Mouse (Mus musculus) WW6 (cell line): ENCODE data around the gene Ltb.

Source experiments
- DNase-seq: peaks from one replicate; pipeline ENCODE4 v3.0.0-alpha.2; 2013; ENCODE audit warnings: low read depth, low spot score

Gene Ltb

DNA sequence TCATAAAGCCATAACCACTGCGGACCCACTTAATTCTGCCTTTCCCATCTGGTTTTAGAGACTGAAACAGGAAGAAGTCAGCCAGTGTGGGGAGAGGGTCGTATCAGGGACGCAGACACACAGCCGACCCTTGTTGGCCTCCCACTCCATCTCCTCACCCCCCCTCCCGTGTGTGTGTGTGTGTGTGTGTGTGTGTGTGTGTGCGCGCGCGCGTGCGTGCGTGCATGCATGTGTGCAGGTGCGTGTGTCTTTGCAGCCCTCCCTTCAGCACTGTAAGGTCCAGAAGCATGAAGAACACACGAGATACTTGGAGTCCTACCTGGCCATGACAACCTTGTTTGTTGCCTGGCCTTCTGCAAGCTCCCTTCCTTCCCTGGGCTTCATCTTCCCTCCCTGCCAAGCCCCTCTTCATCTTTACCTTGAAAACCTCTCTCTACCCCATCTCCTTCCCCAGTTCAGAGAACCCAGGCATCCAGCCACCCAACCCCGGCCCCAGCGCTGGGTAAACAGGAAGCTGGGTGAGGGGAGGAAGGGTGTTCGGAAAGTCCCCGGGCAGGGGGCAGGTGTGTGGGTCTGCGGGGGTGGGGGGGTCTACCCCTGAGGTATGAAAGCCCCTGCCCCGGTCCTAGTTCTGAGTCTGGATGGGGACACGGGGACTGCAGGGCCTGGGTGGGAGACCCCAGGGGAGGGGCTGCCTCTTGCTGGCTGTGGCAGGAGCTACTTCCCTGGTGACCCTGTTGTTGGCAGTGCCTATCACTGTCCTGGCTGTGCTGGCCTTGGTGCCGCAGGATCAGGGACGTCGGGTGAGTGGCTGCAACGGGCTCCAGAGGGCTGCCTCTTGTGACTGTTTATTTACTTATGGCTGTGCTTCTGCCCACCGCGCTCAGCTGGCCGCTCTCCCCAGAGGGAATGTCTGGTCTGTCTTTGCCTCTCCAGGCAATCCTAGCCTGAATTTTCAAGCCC, at the start of gene Ltb:
Gene Ltb, plus strand, starts transcription at position 559 of the 963 bp plus-strand sequence.
- no peak for DNase-seq

DNA sequence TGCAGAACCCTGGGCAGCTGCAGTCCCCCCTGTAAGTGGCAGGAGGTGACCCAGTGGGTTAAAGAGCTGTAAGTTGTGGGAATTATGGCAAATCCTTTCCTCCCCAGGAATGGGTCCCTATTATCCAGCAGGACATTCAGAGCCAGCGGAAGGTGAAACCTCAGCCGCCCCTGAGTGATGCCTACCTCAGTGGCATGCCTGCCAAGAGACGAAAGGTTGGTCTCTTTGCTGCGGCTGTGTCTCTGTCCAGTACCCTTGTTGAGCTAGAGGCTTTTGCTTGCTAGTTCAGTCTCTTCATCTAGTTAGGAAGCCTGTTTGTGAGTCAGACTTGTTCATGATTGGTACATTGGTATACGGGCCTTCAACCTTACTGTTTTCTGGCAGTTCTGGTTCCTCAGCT, 48.1 kb upstream of the Ltb start:
- no peak for DNase-seq

DNA sequence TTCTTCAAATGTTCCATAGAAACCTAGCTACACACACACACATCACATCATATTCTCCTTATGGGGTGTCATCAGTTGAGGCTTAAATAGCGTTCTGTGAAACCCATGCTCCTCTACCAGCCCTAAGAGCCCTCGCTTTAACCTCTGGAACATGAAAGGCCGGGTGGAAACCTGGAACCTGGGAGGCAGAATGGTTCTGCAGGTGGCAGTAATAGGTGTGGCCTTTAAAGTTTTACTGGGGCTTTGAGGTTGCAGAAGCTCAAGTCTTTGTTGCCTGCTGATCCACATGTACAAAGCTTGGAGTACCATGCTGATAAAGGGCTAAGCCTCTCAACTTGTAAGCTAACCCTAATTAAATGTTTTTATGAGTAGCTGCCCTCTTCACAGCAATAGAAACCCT, 46.9 kb upstream of the Ltb start:
- no peak for DNase-seq

DNA sequence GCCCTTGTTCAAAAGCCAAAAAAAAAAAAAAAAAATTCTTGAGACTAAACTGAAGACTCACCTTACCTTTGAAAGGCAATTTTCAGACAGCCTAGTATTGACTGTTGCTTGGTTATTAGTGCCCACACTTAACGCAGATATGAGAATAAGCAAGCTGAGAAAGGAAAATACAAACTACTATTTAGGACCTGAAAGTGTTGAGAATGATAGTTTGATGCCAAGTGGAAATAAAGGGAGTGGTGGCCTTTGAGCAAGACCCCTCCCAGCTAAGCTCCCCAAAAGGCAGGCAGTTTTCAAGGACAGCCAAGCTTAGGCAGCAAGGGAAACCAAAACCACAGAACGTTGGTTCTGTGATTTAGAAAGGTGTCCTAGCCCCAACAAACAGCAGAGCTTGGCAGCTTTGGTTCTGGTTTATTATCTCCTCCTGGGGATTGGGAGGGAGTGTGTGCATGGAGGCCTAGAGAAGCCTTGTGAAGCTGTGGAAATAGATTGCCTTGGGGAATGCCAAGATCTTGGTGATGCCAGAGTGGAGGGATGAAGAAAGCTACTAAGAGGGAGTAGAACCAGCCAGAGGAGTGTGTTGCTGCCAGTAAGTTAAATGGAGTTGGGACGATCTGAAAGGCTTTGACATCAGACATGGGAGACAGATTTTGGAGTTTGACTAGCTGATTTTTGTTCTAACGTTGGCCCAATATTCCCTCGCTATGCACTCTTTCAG, 46.2 kb upstream of the Ltb start:
- no peak for DNase-seq

DNA sequence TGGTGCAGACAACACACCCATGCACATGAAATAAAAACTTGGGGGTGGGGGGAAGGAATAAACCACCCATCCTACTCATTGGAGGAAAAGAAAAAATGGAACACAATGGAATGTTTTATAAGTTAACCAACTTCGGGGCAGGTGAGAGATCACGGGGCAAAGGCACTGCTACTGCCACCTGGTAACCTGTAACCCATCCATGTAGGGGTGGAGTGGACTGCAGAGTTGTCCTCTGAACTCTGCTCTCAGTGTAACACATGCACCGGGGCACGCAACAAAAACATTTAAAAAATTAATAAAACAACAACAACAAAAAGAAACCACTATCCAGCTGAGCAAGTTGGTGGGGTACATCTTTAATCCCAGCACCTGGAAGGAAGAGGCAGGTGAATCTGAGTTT, 42.1 kb upstream of the Ltb start:
- DNase-seq, result no peak

DNA sequence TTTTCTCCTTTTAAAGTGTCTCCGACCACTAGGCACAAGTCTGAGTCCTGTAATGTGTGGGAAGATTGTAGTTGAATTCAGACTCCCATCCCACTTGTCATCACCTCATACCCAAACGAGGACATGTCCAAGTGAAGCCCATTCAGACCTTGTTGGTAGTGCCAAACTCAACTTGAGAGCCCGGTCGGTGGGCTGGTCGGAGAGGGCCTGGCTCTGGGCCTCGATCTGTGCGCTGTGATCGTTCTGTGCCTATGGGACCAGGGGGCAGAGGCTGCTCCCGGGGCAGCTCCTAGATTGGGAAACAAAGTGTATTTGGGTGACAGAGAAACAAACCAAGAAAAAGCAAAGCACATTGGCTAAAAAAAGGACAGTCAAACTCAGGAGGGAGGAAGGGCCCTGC, 41.2 kb upstream of the Ltb start:
- DNase-seq, result no peak

DNA sequence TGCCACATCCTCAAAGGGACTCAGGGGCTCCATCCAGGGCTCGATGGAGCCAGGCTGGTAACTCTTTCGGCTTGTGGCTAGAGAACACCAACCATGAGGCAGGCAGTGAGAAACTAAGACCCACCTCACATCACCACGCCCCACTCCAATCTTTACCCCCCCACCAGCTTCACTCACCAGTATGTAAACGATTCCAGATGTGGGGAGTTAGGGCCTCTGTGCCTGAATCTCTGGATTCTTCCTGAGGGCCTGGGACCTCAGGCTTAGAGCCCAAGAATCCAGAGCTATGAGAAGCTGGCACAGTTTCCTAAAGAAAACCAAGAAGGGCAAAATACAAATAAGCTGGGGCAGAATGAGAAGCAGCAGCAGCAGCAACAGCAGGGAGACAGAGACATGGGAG, 40.3 kb upstream of the Ltb start:
- DNase-seq, result no peak

DNA sequence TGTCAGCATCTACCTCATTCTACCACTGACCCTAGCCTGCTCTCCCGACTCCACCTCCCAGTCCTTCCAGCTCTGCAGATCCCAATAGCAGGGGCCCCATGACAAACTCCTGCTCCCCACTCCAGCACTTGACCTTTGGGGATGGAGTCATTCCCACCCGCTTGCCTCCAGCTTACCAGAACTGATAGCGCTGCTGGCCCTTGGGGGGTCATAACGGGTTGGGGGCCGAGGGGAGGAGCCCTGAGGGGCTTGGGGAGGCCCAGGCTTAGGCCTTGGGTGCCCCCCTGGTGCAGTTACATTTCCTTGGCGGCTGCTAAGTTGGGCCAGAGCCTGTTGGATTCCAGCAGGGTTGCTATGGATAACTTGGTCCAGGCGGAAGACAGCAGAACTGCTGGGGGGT, 39.6 kb upstream of the Ltb start:
- DNase-seq, result no peak

DNA sequence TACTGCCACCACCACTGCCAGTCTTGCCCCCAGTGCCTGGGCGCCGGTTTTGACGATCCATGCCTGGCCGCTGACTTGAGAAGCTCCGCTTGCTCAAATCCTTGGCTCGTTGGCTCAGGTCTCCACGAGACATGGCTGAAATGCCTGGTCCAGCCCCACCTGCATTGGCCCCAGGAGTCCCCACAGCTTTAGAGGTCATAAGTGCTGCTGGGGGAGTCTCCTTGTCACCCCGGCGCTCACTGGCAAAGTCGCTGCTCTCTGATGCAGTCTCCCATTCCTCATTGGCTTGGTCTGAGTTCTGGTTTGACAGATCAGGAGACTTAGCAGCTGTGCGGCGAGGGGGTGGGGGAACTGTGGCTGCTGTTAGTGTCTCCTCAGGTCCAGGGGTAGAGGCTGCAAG, 38.8 kb upstream of the Ltb start:
- DNase-seq, result no peak

DNA sequence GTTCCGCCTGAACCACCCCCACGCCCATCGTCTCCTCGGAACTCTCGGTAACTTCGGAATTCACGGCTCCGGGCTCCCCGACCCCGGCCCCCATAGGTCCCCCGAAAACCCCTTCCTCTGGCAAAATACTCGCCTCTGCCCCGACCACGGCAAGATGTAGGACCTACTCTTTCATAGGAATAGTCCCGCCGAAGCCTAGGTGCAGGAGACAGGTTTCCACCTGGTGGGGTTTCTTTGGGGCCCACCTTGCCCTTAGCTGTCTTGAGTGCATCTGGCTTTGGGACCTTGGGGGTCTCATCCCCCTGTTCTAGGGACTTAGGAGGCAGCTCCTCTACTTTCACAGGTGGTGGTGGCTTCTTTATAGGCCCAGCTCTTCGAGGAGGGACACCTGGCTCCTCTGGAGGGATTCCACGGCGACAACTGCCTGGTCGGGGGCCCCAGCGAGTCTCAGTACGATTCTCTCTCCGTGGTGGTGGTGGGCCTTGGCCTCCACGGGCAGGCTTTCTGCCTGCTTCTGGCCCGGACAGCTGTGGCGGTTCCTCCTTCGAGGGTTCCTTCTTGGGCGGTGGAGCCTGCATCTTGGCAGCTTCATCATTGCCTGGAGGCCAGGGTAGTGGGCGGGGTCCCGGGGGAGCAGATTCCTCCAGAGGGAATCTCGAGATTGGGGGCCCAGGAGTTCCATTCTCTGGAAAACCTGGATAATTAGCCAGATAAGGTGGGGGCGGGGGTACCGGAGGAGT, 37.6 kb upstream of the Ltb start:
- no peak for DNase-seq

DNA sequence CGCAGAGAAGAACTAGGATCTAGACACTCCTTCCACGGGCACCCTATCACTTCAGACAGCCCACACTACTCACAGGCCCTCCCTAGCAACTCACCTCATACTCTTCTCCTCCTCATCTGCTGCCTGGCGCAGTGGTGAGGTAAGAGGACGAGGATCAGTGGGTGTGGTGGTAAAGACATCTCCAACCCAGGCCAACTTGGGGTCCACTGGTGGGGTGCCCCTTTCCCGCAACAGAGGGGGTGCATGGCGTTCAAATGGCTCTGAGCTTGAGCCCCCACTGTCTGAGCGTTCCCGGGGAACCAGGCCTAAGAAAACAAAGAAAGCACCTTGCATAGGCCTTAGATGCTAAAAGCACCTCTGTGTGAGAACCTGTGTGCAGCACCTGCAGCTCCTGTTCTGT, 37.0 kb upstream of the Ltb start:
- no peak for DNase-seq

DNA sequence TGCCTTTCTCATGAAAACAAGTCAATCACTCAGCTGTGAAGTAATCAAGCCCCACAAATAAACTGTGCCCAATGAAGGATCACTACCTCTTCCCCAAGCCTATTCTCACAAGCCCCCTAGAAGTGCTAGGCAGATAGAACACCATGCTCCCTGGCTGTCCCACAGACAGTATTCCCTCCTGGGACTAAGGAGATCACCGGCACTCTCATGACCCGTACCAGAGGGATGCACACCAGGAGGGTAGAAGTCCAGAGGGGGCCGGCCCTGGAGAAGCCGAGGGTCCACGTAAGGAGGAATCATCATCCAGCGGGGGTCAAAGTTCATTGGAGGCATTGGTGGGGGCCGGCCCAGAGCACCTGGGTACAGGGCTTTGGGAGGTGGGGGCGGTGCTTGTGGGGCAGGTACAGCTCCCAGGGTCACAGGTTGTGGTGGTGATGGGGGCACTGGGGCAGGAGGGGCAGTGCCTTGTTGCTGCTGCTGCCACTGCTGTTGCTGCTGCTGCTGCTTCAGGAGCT, 36.5 kb upstream of the Ltb start:
- no peak for DNase-seq

DNA sequence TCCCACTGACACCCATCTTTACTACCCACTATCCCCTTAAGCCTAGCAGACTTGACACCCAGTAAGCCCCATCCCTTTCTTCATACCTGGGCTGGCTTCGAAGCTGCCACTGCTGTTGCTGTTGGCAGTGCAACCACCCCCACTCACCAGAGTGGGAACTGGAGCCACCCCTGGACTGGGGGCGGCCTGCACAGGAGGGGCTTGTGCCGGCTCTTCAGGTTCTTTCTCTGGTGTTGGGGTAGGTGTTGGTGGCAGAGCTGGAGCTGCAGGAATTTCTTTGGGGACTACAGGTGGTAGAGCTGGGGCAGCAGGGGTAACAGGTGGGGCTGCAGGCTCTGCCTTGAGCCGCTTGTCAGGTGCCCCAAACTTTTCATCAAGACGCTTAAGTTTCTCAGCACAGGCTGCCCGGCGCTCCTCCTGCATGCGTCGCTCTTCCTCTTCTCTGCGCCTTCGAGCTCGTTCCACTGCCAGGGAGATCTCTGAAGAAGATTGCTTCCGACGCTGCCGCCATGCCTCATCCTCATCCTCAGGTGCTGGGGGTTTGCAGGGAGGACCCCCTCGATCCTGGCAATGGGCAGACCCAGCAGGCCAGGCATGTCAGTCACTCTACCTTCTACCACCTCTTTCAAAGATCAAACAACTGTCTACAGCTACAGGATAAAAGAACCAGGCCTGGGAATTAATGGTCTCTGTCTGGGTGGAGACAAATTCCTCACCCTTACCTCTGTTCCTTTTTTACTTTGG, 35.2 kb upstream of the Ltb start:
- no peak for DNase-seq

DNA sequence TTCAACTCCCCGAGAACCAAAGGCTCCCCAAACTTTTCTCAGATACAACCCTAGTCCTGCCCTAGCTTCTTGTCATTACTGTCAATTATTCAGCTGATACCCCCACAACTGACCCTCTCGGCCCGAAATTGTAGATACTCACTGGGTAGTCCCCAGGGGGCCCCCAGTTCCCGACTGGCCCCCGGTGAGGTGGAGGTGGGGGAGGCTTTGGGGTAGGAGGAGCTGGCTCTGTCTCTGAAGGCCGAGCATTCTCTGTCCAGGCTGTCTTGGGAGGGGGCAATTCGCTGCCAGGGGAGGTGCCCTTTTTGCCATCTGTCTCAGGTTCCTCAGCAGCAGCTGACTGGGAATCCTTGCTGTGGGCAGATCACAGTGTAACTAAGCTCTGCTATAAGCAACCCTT, 34.6 kb upstream of the Ltb start:
- no peak for DNase-seq

DNA sequence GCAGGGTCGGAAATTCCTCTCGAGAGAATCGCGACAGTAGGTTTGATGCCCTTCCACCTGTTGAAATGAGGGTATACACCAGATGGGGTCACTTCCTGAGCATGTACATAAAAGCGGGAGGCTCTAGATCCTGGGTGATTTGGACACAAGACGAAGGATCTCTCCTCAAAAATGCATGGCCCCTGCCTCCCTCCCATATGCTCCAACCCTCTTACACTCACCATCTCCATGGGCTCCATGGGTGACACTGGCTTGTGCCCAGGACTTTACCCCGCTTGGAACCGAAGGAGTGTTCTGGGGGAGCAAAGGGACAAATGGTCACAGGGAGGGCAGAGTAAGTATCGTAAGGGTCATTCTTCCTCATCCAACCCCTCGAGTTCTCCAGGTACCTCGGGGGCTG, 32.8 kb upstream of the Ltb start:
- DNase-seq, result no peak

DNA sequence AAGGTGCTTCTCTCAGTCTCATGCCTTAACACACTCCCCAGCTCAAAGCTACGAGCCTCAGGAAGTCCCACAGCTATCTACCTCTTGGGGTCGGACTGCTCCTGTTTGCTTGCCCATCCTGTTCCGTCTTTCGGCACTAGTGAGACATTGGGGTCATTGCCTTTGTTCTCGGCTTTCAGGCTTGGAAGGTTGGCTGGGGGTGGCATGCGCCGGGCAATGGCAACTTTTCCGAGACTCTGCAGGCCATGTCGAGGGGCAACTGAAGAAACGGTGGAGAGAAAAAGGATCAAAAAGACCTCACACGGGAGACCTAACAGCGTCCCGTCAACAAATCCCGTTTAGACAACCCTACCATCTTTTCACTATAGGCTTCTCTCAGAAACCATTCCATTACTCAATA, 32.1 kb upstream of the Ltb start:
- DNase-seq, result no peak

DNA sequence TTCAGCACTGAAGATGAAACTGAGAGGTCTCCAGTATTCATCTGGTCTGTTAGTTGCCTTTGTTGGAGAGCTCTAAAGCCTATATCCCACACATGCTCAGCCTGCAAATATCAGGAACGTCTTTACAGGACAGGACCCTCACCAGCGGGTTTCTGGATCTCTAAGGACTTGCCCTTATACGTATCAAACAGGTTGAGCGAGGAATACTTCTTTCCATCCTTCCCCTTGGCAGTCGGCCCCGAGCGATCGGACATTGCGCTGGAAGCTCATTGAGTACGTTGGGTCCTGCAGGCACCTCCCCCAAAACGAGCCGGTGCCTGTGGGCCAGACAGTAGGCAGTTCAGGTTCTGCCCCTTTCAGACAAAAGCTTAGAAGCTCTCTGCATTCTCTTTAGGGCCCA, 31.5 kb upstream of the Ltb start:
- no peak for DNase-seq

DNA sequence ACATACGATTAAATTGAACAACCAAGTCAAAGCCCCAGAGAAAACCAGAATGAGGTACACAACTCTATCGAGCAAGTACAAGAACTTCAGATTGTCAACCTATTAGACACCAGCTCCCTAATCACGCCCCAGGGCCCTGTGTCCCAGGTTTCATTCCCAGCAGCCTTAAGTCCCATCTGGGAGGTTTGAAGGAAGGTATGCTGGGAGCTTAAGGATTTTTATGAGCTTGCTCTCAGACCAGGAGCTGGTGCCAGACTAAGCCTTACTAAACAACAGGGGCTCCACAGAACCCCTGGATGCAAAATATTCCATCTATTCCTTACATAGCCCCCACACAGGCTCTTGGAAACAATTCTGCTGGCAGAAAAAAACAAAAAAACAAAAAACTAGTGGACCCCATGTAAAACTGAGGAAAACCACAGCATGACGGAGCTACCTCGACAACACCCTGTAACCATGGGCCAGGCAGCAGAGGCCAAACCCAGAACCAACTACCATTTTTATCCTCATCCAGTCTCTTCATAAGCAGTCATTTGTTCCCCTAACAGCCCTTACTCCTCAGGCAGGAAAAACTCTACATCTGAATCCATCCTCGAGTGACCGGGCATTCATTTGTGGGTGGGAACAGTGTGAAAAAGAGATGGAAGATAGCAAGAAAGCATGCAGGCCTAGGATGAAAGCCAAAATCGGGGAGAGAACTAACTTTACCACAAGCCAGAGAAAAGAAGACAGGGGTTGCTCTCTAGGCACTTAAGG, 30.7 kb upstream of the Ltb start:
- no peak for DNase-seq

DNA sequence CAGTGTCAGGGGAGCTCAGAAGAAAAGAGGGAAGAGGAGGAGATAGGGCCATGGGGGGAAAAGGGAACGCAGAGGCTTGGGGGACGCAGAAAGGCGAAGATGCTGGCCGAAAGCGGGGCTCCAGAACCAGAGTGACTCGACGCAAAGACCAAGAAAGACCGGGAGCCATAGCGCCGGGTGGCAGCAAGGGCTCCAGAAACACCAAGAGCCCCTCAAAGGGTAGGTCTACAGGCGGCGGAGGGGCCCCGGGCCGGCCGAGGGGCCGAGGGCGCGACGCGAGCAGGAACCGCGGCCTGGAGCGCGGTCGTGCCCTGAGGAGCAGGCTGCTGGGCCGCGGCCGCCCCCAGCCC, 30.0 kb upstream of the Ltb start:
- no peak for DNase-seq

DNA sequence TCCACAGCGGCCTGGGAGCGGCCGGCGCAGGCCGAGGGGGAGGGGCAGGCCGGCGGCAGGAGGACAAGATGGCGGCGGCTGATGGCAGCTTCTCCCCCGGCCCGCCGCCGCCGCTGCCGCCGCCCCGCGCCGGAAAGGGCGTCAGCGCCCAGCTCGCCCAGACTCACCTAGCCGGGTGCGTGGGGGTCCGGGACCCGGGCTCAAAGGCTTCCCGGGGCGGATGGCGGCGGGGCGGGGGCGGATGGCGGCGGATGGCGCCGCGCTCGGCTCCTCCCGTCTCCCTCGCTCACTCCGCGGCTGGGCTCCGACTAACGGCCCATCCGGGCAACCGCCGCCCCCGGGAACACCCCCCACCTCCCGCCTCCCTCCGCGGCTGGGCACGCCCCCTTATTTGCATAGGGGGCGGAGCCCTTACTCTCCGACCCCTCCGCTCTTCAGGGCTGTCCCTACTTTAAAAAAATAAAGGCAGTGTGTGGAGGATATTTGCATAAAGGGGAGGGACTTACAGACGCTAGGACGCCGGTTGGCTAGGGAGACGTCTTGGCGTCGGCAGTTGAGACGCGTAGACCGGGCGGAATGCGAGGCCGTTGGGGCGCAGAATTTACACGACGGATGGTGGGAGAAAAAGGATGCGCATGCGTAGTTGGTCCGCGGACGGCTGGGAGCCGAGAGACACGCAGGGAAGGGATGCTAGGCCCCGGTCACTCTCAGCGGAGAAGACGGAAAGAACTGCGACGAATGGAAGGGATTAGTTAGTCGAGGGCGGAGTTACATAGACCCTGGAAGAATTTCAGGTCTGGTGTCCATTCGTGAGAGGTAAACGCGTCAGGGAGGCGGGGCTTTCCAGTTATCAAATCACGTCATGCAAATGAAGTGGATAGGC, 29.4 kb upstream of the Ltb start, which contains the start of gene Prrc2a:
Gene Prrc2a, minus strand, starts transcription at position 330 of the 883 bp plus-strand sequence.
- peak; percentile 96 for DNase-seq
